Mouse (Mus musculus) spleen, postnatal 4 days (tissue): ENCODE measurements around the gene Tceal3.
"Not testable (repeated sequence)": the region's sequence is repeated elsewhere in the genome, so short reads cannot be mapped to it uniquely, and the experiment has no call there.

Experiments
- DNase-seq, 2 experiments: peaks; one replicate each; pipeline ENCODE4 v3.0.0; 2022; ENCODE audit warnings: low spot score in 2 of 2

The Tceal3 gene

DNA sequence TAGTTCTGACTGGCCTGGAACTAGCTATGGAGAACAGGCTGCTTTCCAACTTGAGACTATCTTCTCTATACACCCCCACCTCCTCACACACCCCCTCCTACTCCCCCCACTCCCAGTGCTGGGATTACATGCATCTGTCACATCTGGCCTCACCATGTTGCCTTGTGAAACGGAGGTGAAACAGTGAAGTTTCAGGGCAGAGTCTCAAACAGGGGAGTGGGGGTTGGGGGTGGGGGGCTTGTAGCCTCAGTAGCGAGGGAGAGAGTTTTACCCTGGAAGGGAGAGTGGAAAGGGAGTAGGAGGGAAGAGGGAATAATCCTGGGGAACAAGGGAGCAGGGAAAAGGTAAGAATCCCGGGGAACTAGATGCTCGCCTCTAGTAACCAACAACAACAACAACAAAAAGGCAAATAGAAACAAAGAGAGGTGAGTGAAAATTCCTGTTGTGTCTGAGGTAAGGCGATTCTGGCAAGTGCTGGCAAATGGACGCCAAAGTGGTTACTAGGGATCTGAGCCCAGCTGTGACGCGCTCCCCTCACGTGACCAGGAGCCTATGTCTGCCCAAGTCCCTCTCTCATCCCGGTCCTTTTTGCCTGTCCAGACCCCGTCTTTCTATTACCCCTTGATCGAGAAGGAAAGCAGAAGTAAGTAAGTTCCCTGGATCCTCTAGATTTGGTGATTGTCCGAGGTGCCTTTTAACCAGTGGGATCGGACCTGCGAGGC lies 117.0 kb downstream of the Tceal3 start, which contains the start of gene Tceal1:
Gene Tceal1 (plus strand): TSS at position 537 of the 722 bp plus-strand sequence.
- no peak for DNase-seq

DNA sequence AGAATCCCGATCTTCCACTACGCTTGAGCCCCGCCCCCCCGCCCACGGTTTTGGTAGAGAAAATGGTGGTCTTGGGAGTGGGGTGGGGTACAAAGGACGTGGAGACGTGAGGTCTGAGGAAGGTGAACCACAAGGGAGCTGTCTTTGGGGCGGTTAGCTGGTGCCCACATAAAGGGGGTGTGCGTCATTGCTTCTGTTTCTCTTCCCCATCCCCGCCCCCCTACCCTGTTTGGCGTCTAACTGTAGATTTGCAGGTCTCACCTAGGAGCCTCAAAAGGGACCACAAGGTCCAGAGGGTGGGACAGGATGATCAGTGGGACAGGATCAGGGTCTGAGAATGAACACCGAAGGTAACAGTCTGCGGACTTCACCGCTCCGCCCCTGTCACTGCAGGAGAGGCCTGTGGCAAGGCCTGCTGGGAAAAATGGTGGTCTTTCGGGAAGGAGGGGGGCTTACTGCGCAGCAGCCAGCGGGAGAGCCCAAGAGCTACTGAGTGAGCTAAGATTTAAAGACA lies 117.6 kb downstream of the Tceal3 start:
- DNase-seq: no peak

DNA sequence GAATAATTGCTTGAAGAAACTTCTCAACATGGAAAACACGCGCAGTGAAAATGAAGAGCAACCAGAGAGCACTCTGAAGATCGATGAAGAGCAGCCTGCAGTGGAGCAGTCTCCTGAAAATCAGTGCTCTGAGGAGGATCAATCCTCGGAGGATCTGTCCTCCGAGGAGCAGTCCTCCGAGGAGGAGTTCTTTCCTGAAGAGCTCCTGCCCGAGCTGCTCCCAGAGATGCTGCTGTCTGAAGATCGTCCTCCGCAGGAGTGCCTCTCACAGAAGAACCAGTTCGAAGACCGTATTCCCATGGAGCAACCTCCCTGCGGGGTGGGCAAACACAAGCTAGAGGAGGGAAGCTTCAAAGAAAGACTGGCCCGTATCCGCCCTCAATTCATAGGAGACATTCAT lies 118.1 kb downstream of the Tceal3 start:
- no peak for DNase-seq

DNA sequence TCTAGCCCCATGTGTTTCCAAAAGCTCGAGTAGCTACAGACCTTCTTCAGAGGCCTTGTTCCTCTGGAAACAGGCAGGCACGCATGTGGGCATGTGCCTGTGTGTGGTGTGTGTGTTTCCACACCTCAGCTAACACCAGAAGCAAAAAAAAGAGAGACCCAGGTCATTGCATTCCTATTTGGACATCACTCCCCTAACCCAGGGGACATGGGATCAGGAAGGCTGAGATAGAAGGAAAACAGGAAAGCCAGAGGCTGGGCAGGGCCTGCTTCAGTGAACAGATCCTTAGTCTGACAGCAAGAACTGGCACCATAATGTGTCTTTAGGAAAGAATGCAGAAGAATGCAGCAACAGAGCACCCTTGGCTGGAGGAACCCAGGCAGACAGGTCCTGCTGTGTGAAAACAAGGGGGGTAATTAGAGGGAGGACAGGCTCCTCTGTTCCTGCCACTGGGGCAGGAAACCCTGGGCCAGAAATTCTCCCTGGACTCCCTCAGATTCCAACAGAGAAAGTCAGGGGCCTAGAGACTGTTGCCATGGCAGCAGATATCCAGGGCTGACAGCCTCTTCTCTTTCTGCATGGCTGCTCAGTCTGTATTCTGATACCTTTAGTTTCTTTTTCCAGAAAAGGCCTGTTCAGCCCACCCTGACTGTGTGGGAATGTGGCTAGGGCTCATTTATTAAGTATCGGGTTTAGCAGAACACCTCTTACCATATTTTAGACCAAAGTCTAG lies 124.3 kb downstream of the Tceal3 start:
- DNase-seq: not testable (repeated sequence)
